Mouse (Mus musculus) right cerebral cortex, postnatal 10 days (tissue): ENCODE results near the gene Spop.

ENCODE experiments used
- DNase-seq, 2 experiments: peaks; one replicate each; pipeline ENCODE4 v3.0.0; 2021; ENCODE audit warnings: low spot score in 2 of 2

Gene Spop

GRCm38 (mm10) chr11:95519996-95520395 is 106.1 kb downstream of the Spop start:
- DNase-seq: no peak

DNA sequence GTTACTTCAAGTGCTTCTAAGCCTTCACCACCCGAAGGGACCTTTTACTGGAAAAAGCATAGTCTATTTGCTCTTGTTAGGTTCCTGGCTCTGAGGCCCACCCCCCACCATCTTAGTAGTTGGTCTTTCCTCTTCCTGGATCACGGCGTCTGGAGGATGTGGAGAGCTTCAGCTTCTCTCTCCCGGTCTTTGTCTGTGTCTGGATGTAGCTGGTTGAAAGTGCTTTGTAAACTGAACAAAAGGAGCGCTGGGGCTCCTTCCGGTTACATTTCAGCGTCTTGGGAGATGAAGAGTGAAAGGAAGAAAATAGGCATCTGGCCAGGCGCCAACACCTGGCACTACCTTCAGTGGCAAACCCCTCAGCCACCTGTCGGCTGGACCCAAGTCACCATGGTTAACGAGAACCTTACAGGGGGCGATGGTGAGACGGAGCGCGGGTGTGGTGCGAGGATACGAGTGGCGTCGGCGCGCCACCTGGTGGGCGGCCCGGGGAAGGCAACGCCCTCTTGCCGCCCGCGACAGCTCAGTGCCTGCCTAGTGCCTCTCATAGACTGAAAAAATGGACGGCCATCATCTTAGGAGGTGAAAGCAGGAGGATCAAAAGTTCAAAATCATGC is 106.7 kb downstream of the Spop start:
- peak; percentile 88 to 91 for DNase-seq

GRCm38 (mm10) chr11:95521563-95521962 is 107.7 kb downstream of the Spop start:
- DNase-seq: peak; percentile 77 to 86

DNA sequence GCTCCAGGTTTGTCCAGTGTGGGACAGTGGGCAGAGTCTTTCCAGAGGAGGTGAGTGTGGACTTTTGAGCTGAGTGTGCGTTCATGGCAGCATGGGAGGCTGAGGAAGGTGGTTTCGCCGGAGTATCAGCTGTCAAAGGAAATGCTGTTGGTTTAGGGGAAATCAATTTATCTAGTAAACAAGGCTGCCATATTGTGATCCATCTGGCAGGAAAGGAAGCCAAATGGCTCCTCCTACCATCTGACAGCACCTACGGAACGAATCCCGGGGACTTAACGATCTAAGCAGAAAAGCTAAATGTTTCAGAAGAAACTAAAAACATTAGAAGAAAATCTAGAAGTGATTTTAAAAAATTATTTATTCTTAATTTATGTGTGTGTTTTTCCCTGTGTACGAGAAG is 113.4 kb downstream of the Spop start:
- no peak for DNase-seq

DNA sequence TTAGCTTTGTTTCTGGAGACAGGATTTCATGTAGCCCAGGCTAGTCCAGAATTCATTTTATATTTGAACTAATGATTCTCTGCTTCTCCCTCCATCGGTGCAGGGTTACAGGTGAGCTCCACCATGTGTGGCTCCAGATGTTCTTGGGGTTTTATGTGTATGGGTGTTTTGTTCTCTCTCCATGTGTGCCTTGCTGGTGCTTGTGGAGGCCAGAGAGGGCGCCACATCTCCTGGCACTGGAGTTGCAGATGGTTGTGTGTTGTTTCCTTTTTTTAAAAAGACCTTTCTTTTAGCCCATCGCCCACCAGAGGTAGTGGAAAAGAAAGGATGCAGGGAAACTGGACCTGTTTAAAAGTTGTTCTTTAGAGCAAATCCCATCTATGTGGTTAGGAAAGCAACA is 114.4 kb downstream of the Spop start:
- no peak for DNase-seq

DNA sequence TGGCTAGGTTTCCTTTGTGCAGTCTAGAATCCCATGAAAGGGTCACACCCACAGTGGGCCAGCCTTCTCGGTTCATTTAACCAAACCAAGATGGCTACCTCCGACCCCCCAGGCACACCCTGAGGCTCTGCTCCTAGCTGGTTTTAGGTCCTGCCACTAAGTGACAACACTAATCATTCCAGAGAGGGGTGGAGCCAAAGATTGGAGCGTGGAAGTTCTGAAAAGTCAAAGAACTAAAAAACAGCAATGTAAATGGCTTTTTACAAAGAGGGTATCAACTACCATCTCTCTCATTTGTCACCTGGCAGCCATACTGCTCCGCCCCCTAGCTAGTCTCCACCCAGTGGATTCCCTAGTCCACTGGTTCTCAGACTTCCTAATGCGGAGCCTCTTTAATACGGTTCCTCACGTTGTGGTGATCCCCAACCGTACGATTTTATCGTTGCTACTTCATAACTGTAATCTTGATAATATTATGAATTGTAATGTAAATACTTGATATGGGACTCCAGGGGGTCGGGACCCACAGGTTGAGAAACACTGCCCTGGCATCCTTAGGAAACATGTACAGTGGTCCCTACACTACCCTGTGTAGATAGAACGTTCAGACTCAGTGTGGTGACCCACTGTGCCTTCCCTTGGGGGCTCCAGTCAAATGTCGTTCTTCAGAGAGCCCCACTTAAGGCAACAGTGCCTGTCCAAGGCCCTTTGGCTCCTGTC is 118.6 kb downstream of the Spop start:
- DNase-seq: no peak

GRCm38 (mm10) chr11:95533484-95534160 is 119.7 kb downstream of the Spop start:
- DNase-seq: peak; percentile 83 to 91

DNA sequence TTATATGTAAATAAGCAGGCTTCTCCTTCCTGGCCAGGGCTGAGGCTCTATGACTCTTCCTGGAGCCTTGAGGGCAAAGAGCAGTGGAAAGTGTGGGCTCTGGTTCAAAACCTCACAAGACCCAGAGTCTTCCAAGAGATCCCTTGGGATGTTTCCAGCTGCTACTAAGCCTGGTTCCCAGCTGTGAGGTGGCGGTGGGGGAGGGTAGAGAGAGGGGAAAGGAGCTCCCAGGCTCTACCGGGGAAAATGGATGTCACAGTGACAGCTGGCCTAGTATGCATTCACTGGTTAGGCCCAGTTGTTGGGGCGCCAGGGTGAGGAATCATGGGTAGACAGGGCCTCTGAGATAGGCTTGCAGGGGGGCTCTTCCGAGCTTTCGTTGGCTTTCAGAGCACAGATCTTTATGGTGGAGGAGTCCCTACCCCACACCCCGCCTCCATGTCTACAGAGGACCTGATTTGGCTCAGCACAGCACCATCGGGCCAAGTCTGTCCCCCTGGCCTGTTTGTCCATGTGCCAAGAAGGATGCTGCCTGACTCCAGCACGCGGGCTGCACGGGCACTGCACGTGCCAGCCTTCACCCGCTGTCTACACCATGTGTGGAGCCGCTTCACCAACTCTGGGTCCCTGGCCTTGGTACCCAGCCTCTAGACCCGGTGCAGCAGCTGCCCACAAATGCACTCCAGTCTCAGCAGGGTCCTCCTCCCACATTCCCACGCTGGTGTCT is 124.7 kb downstream of the Spop start:
- no peak for DNase-seq

GRCm38 (mm10) chr11:95540637-95541385 is 126.9 kb downstream of the Spop start:
- no peak for DNase-seq
